ENCODE assay signal across 16 mouse cellular contexts in genomic region chr1:149955482-149955881, GRCm38 (mm10). TPM values are rescaled to one million over a fixed set of nuclear protein-coding genes. Genes with fewer than 3 reads are reported as not detected.
A peak's percentile ranks its signal among the peaks of the same experiment; 100 is the strongest.
DNase-seq lines count a peak whose midpoint lies in the region; ATAC-seq and TF ChIP-seq lines count a peak whose summit lies in the region.
"Had no signal": no experiment of that assay in that cellular context is flagged by ENCODE, and none has a peak within 500 bp of the region (broad histone marks: within the 10 kb centered on the region; RNA-seq: fewer than 3 reads in every experiment).

No protein-coding gene starts in this region.

- no peak for TF ChIP-seq CTCF in lung, adult 2 months (IDR thresholded peaks at IDR 0.05; ENCODE audit: insufficient read depth, low read length)
- no peak for TF ChIP-seq CTCF in liver, postnatal 0 days (IDR thresholded peaks at IDR 0.05; ENCODE audit: low read depth)

- no peak for TF ChIP-seq POLR2A in lung, adult 2 months (IDR thresholded peaks at IDR 0.05; ENCODE audit: borderline replicate concordance, extremely low read depth, low read depth, low read length)

- ATAC-seq in heart, embryonic 11.5 days (replicated peaks; ENCODE audit: insufficient number of reproducible peaks, low FRiP score, low TSS enrichment), result no peak
- ATAC-seq in lung, embryonic 16.5 days (ENCODE audit: low read depth), result 0 out of 2 replicates have a peak, but pooled peaks have one; percentile 54
- ATAC-seq in liver, postnatal 0 days, result peak; percentile 55
- ATAC-seq: intestine, postnatal 0 days had no signal

- H3K36me3 ChIP-seq in heart, embryonic 11.5 days (ENCODE audit: control insufficient read depth, insufficient read depth, low read length), result no peaks in the 10 kb centered on the region
- no peaks in the 10 kb centered on the region for H3K36me3 ChIP-seq in lung, embryonic 16.5 days (ENCODE audit: control insufficient read depth, insufficient read depth, low read length)
- no peaks in the 10 kb centered on the region for H3K36me3 ChIP-seq in liver, postnatal 0 days (replicated peaks; ENCODE audit: insufficient read depth, low read length)
- no peaks in the 10 kb centered on the region for H3K36me3 ChIP-seq in hindbrain, embryonic 10.5 days
- H3K36me3 ChIP-seq: hindbrain, embryonic 13.5 days; limb, embryonic 15.5 days; midbrain, embryonic 12.5 days had no signal

- no peak overlapping the region for H3K9ac ChIP-seq in heart, embryonic 11.5 days (ENCODE audit: low read depth, low read length)
- no peak overlapping the region for H3K9ac ChIP-seq in lung, embryonic 16.5 days (ENCODE audit: low read length)
- no peak overlapping the region for H3K9ac ChIP-seq in liver, postnatal 0 days (replicated peaks)
- H3K9ac ChIP-seq: hindbrain, embryonic 13.5 days; limb, embryonic 15.5 days; midbrain, embryonic 12.5 days had no signal

- WGBS in heart, embryonic 11.5 days (ENCODE audit: insufficient replicate concordance), result 56% methylated on average over 4 of the region's 4 CpGs
- WGBS in lung, embryonic 16.5 days, result 53% methylated on average over 4 of the region's 4 CpGs
- 55% methylated on average over 4 of the region's 4 CpGs for WGBS in lung, adult 2 months
- 39% methylated on average over 4 of the region's 4 CpGs for WGBS in liver, postnatal 0 days (ENCODE audit: insufficient replicate concordance)
- whole genome bisulfite sequencing in hindbrain, embryonic 10.5 days, result 89% methylated on average over 4 of the region's 4 CpGs

- no peak overlapping the region for H3K4me3 ChIP-seq in heart, embryonic 11.5 days (ENCODE audit: low read depth, low read length)
- no peak overlapping the region for H3K4me3 ChIP-seq in lung, embryonic 16.5 days (ENCODE audit: low read length)
- no peak overlapping the region for H3K4me3 ChIP-seq in lung, adult 2 months (replicated peaks; ENCODE audit: extremely low read depth, low read depth, low read length)
- no peak overlapping the region for H3K4me3 ChIP-seq in liver, postnatal 0 days (ENCODE audit: low read depth, low read length)
- no peak overlapping the region for H3K4me3 ChIP-seq in hindbrain, embryonic 10.5 days
- H3K4me3 ChIP-seq: hindbrain, embryonic 13.5 days; limb, embryonic 15.5 days; midbrain, embryonic 12.5 days had no signal

- no peaks in the 10 kb centered on the region for H3K27me3 ChIP-seq in heart, embryonic 11.5 days (ENCODE audit: control insufficient read depth, insufficient read depth, low read length)
- no peaks in the 10 kb centered on the region for H3K27me3 ChIP-seq in lung, embryonic 16.5 days (ENCODE audit: control insufficient read depth, insufficient read depth, low read depth, low read length)
- H3K27me3 ChIP-seq in liver, postnatal 0 days (ENCODE audit: insufficient read depth, low read length), result no peaks in the 10 kb centered on the region
- no peaks in the 10 kb centered on the region for H3K27me3 ChIP-seq in hindbrain, embryonic 10.5 days (ENCODE audit: insufficient read depth, poor library complexity, severe bottlenecking)
- H3K27me3 ChIP-seq: hindbrain, embryonic 13.5 days; limb, embryonic 15.5 days; midbrain, embryonic 12.5 days had no signal

- no peak for TF ChIP-seq EP300 in liver, postnatal 0 days (IDR thresholded peaks at IDR 0.05; ENCODE audit: low read depth)

- H3K27ac ChIP-seq in heart, embryonic 11.5 days (ENCODE audit: low read depth, low read length), result no peak overlapping the region
- H3K27ac ChIP-seq in lung, embryonic 16.5 days (ENCODE audit: low read length), result no peak overlapping the region
- H3K27ac ChIP-seq in liver, postnatal 0 days (ENCODE audit: low read depth), result no peak overlapping the region
- H3K27ac ChIP-seq in hindbrain, embryonic 10.5 days, result no peak overlapping the region
- H3K27ac ChIP-seq: hindbrain, embryonic 13.5 days; limb, embryonic 15.5 days; midbrain, embryonic 12.5 days; stomach, postnatal 0 days had no signal

- DNase-seq in heart, adult 8-10 months (ENCODE audit: low spot score), result peak; percentile 42
- no peak for DNase-seq in lung, adult 2 months
- no peak for DNase-seq in liver, postnatal 0 days
- peak; percentile 20 for DNase-seq in skeletal muscle tissue, adult 2 months (ENCODE audit: low read depth, low spot score)
- no peak for DNase-seq in hindbrain, embryonic 10.5 days (ENCODE audit: low spot score)
- no peak for DNase-seq in c-Kit-positive CD71-positive TER-119-positive erythroid progenitor cells, embryonic 14.5 days (ENCODE audit: low spot score)
- DNase-seq: adrenal gland, adult 2 months; cerebellum, postnatal 36 days; kidney, postnatal 36 days had no signal

- H3K4me2 ChIP-seq in heart, embryonic 11.5 days, result no peak overlapping the region
- H3K4me2 ChIP-seq in lung, embryonic 16.5 days (ENCODE audit: low read depth, low read length), result no peak overlapping the region
- no peak overlapping the region for H3K4me2 ChIP-seq in liver, postnatal 0 days (ENCODE audit: low read depth, low read length)
- H3K4me2 ChIP-seq: hindbrain, embryonic 13.5 days; limb, embryonic 15.5 days; midbrain, embryonic 12.5 days had no signal

- no peaks in the 10 kb centered on the region for H3K9me3 ChIP-seq in heart, embryonic 11.5 days (replicated peaks; ENCODE audit: control insufficient read depth, low read length)
- no peaks in the 10 kb centered on the region for H3K9me3 ChIP-seq in lung, embryonic 16.5 days (ENCODE audit: control insufficient read depth, low read length)
- H3K9me3 ChIP-seq in liver, postnatal 0 days (ENCODE audit: low read length), result no peaks in the 10 kb centered on the region
- H3K9me3 ChIP-seq in hindbrain, embryonic 10.5 days, result no peaks in the 10 kb centered on the region
- H3K9me3 ChIP-seq: hindbrain, embryonic 13.5 days; limb, embryonic 15.5 days; midbrain, embryonic 12.5 days had no signal

- no peaks in the 10 kb centered on the region for H3K4me1 ChIP-seq in heart, embryonic 11.5 days (ENCODE audit: control insufficient read depth, insufficient read depth, low read length)
- peaks cover 2% of the 10 kb centered on the region for H3K4me1 ChIP-seq in lung, embryonic 16.5 days (replicated peaks; ENCODE audit: control insufficient read depth, insufficient read depth, low read length)
- peaks cover 2% of the 10 kb centered on the region; the same call in 1 of the 2 replicates for H3K4me1 ChIP-seq in lung, adult 2 months (ENCODE audit: control insufficient read depth, insufficient read depth, low read length)
- no peaks in the 10 kb centered on the region for H3K4me1 ChIP-seq in liver, postnatal 0 days (ENCODE audit: insufficient read depth)
- H3K4me1 ChIP-seq in hindbrain, embryonic 10.5 days (replicated peaks), result no peaks in the 10 kb centered on the region
- H3K4me1 ChIP-seq: hindbrain, embryonic 13.5 days; limb, embryonic 15.5 days; midbrain, embryonic 12.5 days had no signal

RNA-seq across cellular contexts. Expression of gene Pla2g4a, which starts 5.6 kb away (rescaled TPM):
- 1 to 10 TPM; 2.5 to 4.5 (median 2.9) TPM for total RNA-seq in heart, adult 8-10 months (2022)
- polyA plus RNA-seq in heart, embryonic 11.5 days (2014; fragmentation: Nextera tagmentation; extraction: Ambion mirVana), result 7.1 and 8.3 TPM in 2 replicates
- 13.7 and 14.4 TPM in 2 replicates for polyA plus RNA-seq in lung, embryonic 16.5 days (2015; fragmentation: Nextera tagmentation; extraction: Ambion mirVana)
- 1.8 and 2.9 TPM in 2 replicates for polyA plus RNA-seq in lung, adult 2 months (2012; rRNA removed)
- 4.9 and 5.5 TPM in 2 replicates for polyA plus RNA-seq in liver, postnatal 0 days (2015; fragmentation: Nextera tagmentation; extraction: Ambion mirVana)
- polyA plus RNA-seq in hindbrain, embryonic 10.5 days (2016; fragmentation: Nextera tagmentation; extraction: Ambion mirVana), result 6.6 and 7.5 TPM in 2 replicates

Comparison
In these comparisons a context has a peak if more than half of its experiments do, and no peak if none do; other contexts are left out.
1. DNase-seq: peak in heart, adult 8-10 months (single experiment) and skeletal muscle tissue, adult 2 months (single experiment); none in lung, adult 2 months (single experiment), liver, postnatal 0 days (single experiment), hindbrain, embryonic 10.5 days (single experiment) and c-Kit-positive CD71-positive TER-119-positive erythroid progenitor cells, embryonic 14.5 days (single experiment).